Mouse (Mus musculus): Measurements from ENCODE around the gene Pdia4.
"Not testable (repeated sequence)": the region's sequence is repeated elsewhere in the genome, so short reads cannot be mapped to it uniquely, and the experiment has no call there.

Gene Pdia4

DNA sequence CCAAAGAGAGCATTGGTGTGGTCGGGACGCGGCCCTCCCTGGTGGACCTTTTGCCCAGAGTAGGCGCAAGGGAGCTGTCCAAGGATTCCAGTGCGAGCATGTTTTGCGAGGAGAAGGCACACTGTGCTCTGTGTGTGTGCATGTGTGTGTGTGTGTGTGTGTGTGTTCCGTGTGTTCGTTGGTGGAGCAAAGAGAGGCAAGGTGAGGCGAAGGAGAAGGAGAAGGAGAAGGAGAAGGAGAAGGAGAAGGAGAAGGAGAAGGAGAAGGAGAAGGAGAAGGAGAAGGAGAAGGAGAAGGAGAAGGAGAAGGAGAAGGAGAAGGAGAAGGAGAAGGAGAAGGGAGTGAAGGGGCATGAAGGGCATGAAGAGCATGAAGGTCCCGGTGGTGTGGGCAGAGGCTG is 50.5 kb downstream of the Pdia4 start:
- not testable (repeated sequence) for DNase-seq (ENCODE audit: low read depth, low spot score)

DNA sequence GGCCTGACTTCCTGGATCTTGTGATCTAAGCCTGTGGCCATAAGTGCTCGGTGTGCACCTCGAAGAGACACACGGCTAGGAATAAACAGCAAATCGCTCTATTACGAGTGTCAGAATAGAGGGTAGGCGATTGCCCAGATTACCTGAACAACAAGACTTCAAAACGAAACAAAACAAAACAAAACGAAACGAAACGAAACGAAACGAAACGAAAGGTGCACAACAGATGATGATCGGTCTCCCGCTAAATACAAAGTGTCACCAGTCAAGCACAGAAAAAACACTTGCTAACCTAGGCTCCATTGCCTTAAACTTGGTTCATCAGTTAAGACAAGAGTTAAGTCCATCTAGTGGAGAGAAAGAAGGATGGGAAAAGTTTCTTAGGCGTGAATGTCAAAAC is 53.8 kb downstream of the Pdia4 start:
- DNase-seq (ENCODE audit: low read depth, low spot score), result not testable (repeated sequence)

DNA sequence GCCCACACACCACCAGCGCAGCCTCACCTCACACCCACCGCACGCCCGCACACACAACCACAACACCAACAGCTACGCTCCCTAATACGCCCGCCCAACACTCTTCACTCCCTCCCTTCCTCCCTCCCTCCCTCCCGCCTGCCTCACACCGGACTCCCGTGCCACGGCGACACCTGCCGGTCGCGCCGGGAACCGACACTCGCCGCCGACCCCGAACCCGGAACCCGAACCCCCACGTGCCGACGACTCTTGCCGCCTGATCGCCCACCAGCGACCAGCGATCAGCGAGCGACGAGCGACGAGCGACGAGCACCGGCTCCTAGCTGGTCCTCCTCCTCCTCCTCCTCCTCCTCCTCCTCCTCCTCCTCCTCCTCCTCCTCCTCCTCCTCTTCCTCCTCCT is 55.4 kb downstream of the Pdia4 start:
- not testable (repeated sequence) for DNase-seq (ENCODE audit: low read depth, low spot score)

DNA sequence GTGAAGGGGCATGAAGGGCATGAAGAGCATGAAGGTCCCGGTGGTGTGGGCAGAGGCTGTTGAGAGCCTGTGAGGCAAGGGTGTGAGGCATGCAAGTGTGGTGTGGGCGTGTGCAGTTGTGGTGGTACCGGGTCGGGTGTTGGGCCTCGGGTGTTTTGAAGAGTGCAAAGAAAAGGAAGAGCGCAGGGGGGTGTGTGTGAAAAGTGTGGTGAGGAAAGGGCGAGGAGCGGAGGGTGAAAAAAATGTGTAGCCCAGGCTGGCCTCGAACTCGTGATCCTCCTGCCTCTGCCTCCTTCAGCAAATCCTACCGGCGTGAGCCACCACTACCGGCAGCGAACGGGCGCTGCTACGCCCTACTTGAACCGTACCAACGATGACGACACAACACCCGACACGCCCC is 55.8 kb downstream of the Pdia4 start:
- not testable (repeated sequence) for DNase-seq (ENCODE audit: low read depth, low spot score)

DNA sequence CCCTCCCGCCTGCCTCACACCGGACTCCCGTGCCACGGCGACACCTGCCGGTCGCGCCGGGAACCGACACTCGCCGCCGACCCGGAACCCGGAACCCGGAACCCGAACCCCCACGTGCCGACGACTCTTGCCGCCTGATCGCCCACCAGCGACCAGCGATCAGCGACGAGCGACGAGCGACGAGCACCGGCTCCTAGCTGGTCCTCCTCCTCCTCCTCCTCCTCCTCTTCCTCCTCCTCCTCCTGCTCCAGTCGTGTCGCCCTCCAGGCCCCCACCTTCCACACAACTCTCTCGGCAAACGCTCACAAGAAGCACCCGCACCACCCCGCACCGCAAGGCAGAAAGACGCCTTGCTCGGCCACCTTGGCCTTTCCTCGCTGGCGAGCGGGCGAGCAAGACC is 60.1 kb downstream of the Pdia4 start:
- DNase-seq (ENCODE audit: low read depth, low spot score), result not testable (repeated sequence)

DNA sequence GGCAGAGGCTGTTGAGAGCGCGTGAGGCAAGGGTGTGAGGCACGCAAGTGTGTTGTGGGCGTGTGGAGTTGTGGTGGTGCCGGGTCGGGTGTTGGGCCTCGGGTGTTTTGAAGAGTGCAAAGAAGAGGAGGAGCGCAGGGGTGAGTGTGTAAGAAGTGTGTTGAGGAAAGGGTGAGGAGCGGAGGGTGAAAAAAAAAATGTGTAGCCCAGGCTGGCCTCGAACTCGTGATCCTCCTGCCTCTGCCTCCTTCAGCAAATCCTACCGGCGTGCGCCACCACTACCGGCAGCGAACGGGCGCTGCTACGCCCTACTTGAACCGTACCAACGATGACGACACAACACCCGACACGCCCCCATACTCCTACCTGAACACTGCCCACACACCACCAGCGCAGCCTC is 64.9 kb downstream of the Pdia4 start:
- not testable (repeated sequence) for DNase-seq (ENCODE audit: low read depth, low spot score)

DNA sequence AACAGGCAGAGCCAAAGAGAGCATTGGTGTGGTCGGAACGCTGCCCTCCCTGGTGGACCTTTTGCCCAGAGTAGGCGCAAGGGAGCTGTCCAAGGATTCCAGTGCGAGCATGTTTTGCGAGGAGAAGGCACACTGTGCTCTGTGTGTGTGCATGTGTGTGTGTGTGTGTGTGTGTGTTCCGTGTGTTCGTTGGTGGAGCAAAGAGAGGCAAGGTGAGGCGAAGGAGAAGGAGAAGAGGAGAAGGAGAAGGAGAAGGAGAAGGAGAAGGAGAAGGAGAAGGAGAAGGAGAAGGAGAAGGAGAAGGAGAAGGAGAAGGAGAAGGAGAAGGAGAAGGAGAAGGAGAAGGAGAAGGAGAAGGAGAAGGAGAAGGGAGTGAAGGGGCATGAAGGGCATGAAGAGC is 65.3 kb downstream of the Pdia4 start:
- DNase-seq (ENCODE audit: low read depth, low spot score), result not testable (repeated sequence)

Data from c-Kit-negative CD71-positive TER-119-positive erythroid progenitor cells, embryonic 14.5 days (primary cell).